Mouse (Mus musculus): ENCODE data around the gene Nhlh1. TPM values are rescaled to one million over a fixed set of nuclear protein-coding genes. Genes with fewer than 3 reads are reported as not detected.

Gene Nhlh1
- polyA plus RNA-seq, 1 experiment from 2014 or later, result not detected

DNA sequence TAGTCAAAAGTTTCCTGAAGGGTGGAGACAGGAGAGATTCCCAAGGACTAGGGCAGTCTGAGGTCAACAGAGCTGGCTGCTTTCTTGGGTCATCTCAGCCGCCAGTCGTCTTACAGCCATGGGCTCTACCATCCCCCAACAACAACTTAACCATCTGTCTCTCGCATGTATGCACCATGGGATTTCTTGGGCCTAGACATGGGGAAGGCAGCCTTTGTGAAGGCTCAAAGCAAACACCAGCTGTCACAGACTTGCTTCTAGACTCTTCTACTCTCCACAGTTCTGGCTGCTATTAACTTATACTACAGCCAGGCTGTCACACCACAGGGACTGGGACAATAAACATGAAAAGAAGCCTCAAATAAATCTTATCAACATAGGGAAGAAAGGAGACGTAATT, 14.2 kb upstream of the Nhlh1 start:
- Histone ChIP-seq H3K27ac (no peak overlapping the region), H3K4me2 (no peak overlapping the region), H3K4me3 (replicated peaks) (no peak overlapping the region), H3K27me3 (no peaks in the 10 kb centered on the region), H3K4me1 (replicated peaks) (no peaks in the 10 kb centered on the region), H3K9ac (no peak overlapping the region), H3K9me3 (replicated peaks) (no peaks in the 10 kb centered on the region), H3K36me3 (peaks cover 99% of the 10 kb centered on the region)
- no peak for DNase-seq
- 73% methylated on average over 4 of the region's 4 CpGs for WGBS (ENCODE audit: insufficient replicate concordance)
- ATAC-seq (ENCODE audit: low read depth), result no peak

DNA sequence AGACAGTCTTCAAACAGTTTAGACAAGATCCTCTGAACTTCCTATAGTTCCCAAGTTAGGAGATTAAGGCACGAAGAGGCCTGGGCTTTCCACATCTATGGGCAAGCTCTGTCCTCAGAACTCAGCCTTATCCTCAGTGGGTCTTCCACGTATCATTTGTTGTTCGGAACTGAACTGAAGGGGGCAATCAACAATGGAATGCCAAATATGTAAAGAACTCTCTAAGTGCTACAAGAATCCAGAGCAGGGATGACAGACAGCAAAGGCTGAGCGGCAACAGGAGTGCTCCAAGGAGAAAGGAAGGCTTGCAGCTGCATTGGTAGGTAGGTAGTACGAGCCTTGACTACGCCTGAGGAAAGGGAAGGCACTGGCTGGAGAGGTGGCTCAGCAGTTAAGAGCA, 12.9 kb upstream of the Nhlh1 start:
- WGBS (ENCODE audit: insufficient replicate concordance), result 77% methylated on average over 6 of the region's 6 CpGs
- Histone ChIP-seq H3K4me2 (no peak overlapping the region), H3K9ac (no peak overlapping the region), H3K27me3 (no peaks in the 10 kb centered on the region), H3K4me3 (replicated peaks) (no peak overlapping the region), H3K4me1 (replicated peaks) (no peaks in the 10 kb centered on the region), H3K27ac (no peak overlapping the region), H3K36me3 (peaks cover 99% of the 10 kb centered on the region), H3K9me3 (replicated peaks) (no peaks in the 10 kb centered on the region)
- ATAC-seq (ENCODE audit: low read depth) (no peak), DNase-seq (no peak)

DNA sequence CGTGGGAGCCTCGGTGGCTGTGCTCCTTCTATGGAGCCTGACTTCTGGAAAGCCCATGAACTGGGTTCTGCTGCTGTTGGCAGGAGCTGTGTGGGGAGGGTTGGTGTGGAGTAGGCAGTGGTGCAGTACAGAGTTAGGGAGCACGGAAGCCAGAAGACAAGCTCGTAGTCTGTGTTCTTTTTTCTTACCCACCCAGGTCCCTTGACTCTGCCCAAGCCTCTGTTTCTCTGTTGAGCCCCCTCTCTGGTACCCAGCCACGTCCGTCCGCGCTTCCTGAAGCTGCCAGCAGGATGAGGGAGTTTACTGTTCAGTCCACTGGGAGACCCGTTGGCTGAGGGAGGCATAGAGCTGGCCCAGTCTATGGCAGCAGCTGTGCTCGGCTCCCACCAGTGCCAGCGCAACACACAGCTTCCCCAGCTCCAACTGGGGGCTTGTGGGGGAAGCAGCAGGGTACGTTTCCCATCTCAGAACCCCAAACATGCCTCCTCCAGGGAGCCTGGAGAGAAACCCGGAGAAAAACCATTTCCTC, 7.3 kb upstream of the Nhlh1 start:
- H3K27ac ChIP-seq, result no peak overlapping the region
- DNase-seq (no peak), ATAC-seq (ENCODE audit: low read depth) (no peak)
- no peak overlapping the region for H3K9ac ChIP-seq
- H3K36me3 ChIP-seq, result peaks cover 57% of the 10 kb centered on the region
- H3K4me3 ChIP-seq (replicated peaks), result no peak overlapping the region
- 80% methylated on average over 13 of the region's 13 CpGs for WGBS (ENCODE audit: insufficient replicate concordance)
- H3K27me3 ChIP-seq, result no peaks in the 10 kb centered on the region
- H3K4me2 ChIP-seq, result no peak overlapping the region
- no peaks in the 10 kb centered on the region for H3K9me3 ChIP-seq (replicated peaks)
- H3K4me1 ChIP-seq (replicated peaks), result no peaks in the 10 kb centered on the region

DNA sequence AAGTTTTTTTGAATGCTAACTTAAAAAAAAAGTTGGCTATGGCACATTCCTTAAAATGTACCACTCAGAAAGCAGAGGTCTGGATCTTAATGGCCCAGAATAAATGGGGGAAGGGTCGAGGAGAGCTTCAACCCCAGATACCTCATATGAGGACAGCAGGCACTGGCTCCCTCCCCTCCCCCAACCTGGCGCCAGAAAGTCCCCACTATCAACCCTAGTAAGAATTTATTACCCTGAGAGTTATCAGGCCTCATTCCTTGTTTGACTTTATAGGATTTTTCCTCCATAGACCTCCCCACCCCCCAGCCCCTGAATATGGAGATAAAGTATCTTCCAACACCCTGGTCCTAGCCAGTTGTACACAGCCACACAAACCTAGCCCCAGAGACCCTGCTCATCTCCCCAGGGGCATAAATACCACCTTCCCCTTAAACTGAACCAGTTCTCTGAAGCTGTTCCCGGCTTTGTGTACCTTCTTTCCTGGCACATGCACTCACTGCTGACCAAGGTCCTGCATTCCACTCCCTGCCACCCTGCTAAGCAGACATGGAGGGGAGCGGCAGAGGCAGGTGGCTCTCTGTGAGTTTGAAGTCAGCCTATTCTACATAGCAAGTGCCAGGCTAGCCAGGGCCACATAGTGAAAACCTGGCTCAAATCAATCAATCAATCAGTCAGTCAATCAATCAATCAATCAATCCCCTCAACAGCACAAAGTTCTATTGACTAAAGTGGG, 6.1 kb upstream of the Nhlh1 start:
- Histone ChIP-seq H3K4me3 (replicated peaks) (no peak overlapping the region), H3K9ac (no peak overlapping the region), H3K9me3 (replicated peaks) (no peaks in the 10 kb centered on the region), H3K4me1 (replicated peaks) (no peaks in the 10 kb centered on the region), H3K27me3 (no peaks in the 10 kb centered on the region), H3K27ac (no peak overlapping the region), H3K4me2 (no peak overlapping the region), H3K36me3 (peaks cover 44% of the 10 kb centered on the region)
- 49% methylated on average over 4 of the region's 4 CpGs for WGBS (ENCODE audit: insufficient replicate concordance)
- no peak for ATAC-seq (ENCODE audit: low read depth)
- no peak for DNase-seq

DNA sequence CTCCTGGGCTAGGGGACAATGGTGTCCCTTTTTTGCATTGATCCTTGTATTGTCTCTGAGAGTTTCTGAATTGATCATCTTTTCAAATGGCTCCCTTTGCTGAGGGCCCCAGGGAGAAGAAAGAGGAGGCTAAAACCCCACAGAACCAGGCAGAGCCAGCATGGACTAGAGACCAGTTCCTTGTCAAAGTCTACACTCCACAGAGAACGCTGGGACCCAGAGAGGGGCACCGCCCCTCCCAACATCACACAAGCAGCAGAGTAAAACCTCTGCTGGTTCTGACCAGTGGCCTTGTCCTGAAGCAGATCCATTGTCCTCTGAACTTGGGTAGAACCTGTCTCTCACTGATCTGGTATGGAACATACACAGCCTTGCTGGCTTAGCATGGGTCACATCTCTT, 4.7 kb upstream of the Nhlh1 start:
- Histone ChIP-seq H3K27ac (no peak overlapping the region), H3K9ac (no peak overlapping the region), H3K4me1 (replicated peaks) (no peaks in the 10 kb centered on the region), H3K27me3 (peaks cover 5% of the 10 kb centered on the region), H3K4me2 (no peak overlapping the region), H3K36me3 (peaks cover 31% of the 10 kb centered on the region), H3K9me3 (replicated peaks) (no peaks in the 10 kb centered on the region), H3K4me3 (replicated peaks) (no peak overlapping the region)
- DNase-seq (no peak), ATAC-seq (ENCODE audit: low read depth) (no peak)
- WGBS (ENCODE audit: insufficient replicate concordance), result 73% methylated on average over 2 of the region's 2 CpGs

DNA sequence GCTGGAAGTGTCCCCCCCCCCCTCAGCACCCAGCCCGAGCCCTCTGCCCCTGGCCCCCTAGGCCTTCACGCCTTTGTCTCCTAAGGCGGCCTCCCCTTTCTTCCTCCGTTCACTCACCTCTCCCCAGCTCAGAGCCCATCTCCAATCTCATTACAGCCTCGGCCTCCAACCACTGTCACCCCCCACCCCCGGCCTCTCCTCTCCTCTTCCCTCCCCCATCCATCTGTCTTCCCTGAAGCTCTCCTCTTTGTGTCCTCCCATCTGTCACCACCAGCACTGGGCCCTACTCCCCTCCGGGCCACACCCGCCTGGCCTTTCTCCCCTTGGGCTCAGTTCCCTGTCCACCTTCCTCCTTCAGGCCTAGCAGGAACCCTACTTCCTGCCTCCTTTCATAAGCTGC, 3.8 kb upstream of the Nhlh1 start:
- DNase-seq (no peak), ATAC-seq (ENCODE audit: low read depth) (no peak)
- Histone ChIP-seq H3K36me3 (peaks cover 22% of the 10 kb centered on the region), H3K27ac (no peak overlapping the region), H3K4me3 (replicated peaks) (no peak overlapping the region), H3K4me1 (replicated peaks) (no peaks in the 10 kb centered on the region), H3K27me3 (peaks cover 14% of the 10 kb centered on the region), H3K9me3 (replicated peaks) (no peaks in the 10 kb centered on the region), H3K4me2 (no peak overlapping the region), H3K9ac (no peak overlapping the region)
- WGBS (ENCODE audit: insufficient replicate concordance), result 53% methylated on average over 8 of the region's 8 CpGs

DNA sequence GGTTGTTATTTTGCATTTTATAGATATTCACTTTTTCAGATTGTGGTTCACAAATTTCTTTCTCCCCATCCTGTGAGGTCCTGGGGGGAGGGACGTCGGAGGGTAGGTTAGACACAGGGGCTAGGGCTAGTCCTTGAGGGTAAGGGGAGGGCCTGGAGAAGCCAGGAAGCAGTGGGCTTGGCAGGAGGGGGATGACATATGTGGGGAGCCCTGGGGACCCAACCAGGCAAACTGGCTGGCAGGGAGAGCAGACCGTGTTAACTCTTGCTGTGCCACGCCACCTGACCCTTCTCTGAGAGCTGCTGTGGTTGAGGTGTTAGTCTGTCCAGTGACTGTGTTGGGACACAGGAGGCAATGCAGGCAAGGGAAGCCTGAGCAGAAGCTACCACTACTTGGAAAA, 3.3 kb upstream of the Nhlh1 start:
- WGBS (ENCODE audit: insufficient replicate concordance), result 42% methylated on average over 4 of the region's 4 CpGs
- Histone ChIP-seq H3K9me3 (replicated peaks) (no peaks in the 10 kb centered on the region), H3K36me3 (peaks cover 16% of the 10 kb centered on the region), H3K4me1 (replicated peaks) (no peaks in the 10 kb centered on the region), H3K27ac (no peak overlapping the region), H3K4me3 (replicated peaks) (no peak overlapping the region), H3K27me3 (peaks cover 19% of the 10 kb centered on the region), H3K9ac (no peak overlapping the region), H3K4me2 (no peak overlapping the region)
- ATAC-seq (ENCODE audit: low read depth) (no peak), DNase-seq (no peak)

DNA sequence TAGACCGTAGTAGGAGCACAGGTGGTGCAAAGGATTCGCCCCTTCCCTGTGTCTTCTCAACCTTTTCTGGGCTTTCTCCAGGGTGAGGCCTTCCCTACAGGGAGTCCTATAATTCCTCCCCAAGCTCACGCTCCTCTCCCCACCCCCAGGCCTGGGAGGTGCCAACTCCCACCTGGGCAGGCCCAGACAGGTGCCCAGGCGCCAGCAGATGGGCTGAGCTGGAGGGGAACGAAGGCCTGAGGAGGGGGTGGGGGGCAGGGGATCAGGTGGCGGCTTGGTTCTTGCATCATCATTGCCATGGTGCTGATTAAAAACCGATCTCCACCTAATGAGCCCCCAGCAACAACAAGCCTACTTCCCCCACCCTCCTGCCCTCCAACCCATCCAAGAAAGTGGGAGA, 1.5 kb upstream of the Nhlh1 start:
- DNase-seq, result no peak
- no peaks in the 10 kb centered on the region for H3K36me3 ChIP-seq
- H3K9me3 ChIP-seq (replicated peaks), result no peaks in the 10 kb centered on the region
- no peak overlapping the region for H3K9ac ChIP-seq
- WGBS (ENCODE audit: insufficient replicate concordance), result 45% methylated on average over 7 of the region's 7 CpGs
- peaks cover 37% of the 10 kb centered on the region for H3K27me3 ChIP-seq
- no peak overlapping the region for H3K4me3 ChIP-seq (replicated peaks)
- peaks cover 3% of the 10 kb centered on the region; the same call in 1 of the 2 replicates for H3K4me1 ChIP-seq (replicated peaks)
- ATAC-seq (ENCODE audit: low read depth), result no peak
- H3K27ac ChIP-seq, result no peak overlapping the region
- H3K4me2 ChIP-seq, result no peak overlapping the region

DNA sequence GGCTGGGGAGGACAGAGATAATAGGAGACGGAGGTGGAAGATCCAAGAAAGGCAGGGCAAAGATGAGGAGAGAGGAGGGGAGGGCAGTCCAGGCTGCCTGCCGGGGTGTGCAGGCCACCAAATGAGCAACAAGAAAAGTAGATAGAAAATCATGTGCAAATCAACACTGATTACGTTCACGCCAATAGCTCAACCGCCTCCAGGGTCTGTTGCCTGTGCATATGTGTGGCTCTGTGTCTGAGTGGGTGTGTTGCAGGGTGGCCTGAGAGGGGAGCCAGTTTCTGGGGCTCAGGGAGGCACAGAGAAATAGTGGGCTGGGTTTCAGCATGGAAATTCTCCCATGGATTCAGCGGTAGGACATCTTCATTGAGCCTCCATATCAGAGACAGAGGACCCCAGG, 948 bp upstream of the Nhlh1 start:
- Histone ChIP-seq H3K27me3 (peaks cover 43% of the 10 kb centered on the region), H3K36me3 (no peaks in the 10 kb centered on the region), H3K9me3 (replicated peaks) (no peaks in the 10 kb centered on the region), H3K4me1 (replicated peaks) (peaks cover 7% of the 10 kb centered on the region; the same call in 1 of the 2 replicates), H3K4me3 (replicated peaks) (no peak overlapping the region), H3K9ac (no peak overlapping the region), H3K27ac (no peak overlapping the region), H3K4me2 (no peak overlapping the region)
- DNase-seq, result no peak
- WGBS (ENCODE audit: insufficient replicate concordance), result 58% methylated on average over 6 of the region's 6 CpGs
- no peak for ATAC-seq (ENCODE audit: low read depth)

DNA sequence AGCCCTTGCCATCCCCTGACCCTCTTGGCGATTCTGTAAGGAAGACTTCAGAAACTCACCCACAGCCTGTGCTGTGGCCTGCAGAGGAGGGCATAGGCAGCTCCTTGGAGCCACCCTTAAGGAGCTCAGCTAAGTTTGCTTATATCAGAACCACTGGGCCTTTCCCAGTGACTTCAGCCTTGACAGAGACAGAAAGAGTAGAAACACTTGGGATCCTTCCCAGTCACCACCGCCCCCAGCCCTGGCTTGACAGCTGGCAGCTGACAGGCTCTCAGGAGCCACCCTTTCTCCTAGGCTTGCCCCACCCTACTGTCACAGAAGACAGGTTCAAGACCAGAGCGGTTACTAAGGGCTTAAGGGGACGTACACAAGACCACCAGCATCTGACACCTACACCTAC, 1.1 kb downstream of the Nhlh1 start:
- Histone ChIP-seq H3K27ac (no peak overlapping the region), H3K9me3 (replicated peaks) (no peaks in the 10 kb centered on the region), H3K9ac (no peak overlapping the region), H3K27me3 (peaks cover 61% of the 10 kb centered on the region), H3K36me3 (no peaks in the 10 kb centered on the region), H3K4me2 (no peak overlapping the region), H3K4me1 (replicated peaks) (peaks cover 7% of the 10 kb centered on the region; the same call in 1 of the 2 replicates), H3K4me3 (replicated peaks) (no peak overlapping the region)
- DNase-seq (no peak), ATAC-seq (ENCODE audit: low read depth) (no peak)
- WGBS (ENCODE audit: insufficient replicate concordance), result 55% methylated on average over 4 of the region's 4 CpGs

DNA sequence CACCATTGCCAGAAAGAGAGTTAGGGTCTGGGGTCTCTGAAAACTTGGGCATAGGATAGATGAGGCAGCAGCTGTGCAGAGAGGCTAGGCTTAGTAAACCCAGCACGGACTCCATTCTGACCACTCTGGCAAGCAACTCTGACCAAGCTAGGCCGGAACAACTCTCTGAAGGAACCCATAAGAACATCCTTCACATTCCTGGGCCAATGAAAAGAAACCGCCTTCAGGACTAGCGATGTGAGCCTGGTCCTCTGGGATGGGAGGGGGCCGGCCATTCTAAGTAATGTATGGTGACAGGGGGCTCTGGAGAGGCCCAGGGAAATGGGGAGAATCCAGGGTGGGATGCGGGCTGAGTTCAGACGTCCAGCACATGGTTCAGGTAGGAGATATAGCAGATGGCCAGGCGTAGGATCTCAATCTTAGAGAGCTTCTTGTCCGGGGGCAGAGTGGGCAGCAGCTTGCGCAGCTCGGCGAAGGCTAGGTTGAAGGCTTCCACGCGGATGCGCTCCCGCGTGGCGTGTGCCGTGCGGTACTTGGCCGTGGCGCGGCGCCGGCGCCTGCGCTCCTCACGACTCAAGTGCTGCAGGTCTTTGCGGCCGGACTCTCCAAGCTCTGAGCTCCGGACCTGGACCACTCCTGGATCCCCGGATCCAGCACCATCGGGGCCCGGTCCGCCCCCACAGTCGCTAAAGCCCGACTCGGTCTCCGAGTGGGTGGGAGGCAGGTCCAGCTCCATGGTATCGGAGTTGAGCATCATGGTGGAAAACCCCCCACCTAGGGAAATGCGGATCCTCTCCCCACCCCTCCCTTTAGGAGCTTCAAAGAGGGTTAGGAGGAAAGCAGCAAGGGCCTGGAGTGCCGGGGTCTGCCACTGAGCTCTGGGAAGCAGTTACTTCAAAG, 3.6 kb downstream of the Nhlh1 start:
- WGBS (ENCODE audit: insufficient replicate concordance), result 5% methylated on average over 42 of the region's 42 CpGs
- peak overlapping the region; percentile 22 for H3K4me3 ChIP-seq (replicated peaks)
- peak overlapping the region; percentile 38 for H3K4me2 ChIP-seq
- H3K4me1 ChIP-seq (replicated peaks), result peaks cover 7% of the 10 kb centered on the region; the same call in 1 of the 2 replicates
- peaks cover 65% of the 10 kb centered on the region for H3K27me3 ChIP-seq
- H3K9me3 ChIP-seq (replicated peaks), result no peaks in the 10 kb centered on the region
- ATAC-seq (ENCODE audit: low read depth) (no peak), DNase-seq (no peak)
- H3K36me3 ChIP-seq, result no peaks in the 10 kb centered on the region
- H3K27ac ChIP-seq, result no peak overlapping the region
- no peak overlapping the region for H3K9ac ChIP-seq
